Mouse (Mus musculus): ENCODE results near the gene Inca1. TPM values are rescaled to one million over a fixed set of nuclear protein-coding genes. Genes with fewer than 3 reads are reported as not detected.
A peak's percentile ranks its signal among the peaks of the same experiment; 100 is the strongest.

The Inca1 gene
- total RNA-seq, 2 experiments from 2014 or later: 2.9 to 5.0 TPM

DNA sequence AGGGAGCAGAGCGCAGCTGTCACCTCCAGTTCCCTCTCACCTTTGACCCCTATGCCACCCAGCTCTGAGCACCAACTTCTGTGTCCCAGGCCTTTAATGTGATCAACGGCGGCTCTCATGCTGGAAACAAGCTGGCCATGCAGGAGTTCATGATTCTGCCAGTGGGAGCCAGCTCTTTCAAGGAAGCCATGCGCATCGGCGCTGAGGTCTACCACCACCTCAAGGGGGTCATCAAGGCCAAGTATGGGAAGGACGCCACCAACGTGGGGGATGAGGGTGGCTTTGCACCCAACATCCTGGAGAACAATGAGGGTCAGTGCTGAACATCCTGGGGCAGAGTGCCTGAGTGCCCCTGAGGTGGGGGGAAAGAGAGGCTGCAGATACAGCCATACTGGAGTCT is 39.4 kb downstream of the Inca1 start:
- no peak for DNase-seq (ENCODE audit: low spot score in 2 of 2)
- no peak for TF ChIP-seq CTCF (conservative IDR thresholded peaks at IDR 0.05)
- Histone ChIP-seq H3K27ac (no peak overlapping the region), H3K4me3 (no peak overlapping the region)

GRCm38 (mm10) chr11:70658942-70659341 is 41.0 kb downstream of the Inca1 start:
- Histone ChIP-seq H3K27ac (no peak overlapping the region), H3K4me3 (no peak overlapping the region)
- no peak for DNase-seq (ENCODE audit: low spot score in 2 of 2)
- no peak for TF ChIP-seq CTCF (conservative IDR thresholded peaks at IDR 0.05)

- Histone ChIP-seq H3K4me3 (no peak overlapping the region), H3K27ac (no peak overlapping the region)
- no peak for TF ChIP-seq CTCF (conservative IDR thresholded peaks at IDR 0.05)
- no peak for DNase-seq (ENCODE audit: low spot score in 2 of 2)
Measured at GRCm38 (mm10) chr11:70658521-70658920, 41.4 kb downstream of the Inca1 start.

- H3K27ac ChIP-seq: no peak overlapping the region
- H3K4me3 ChIP-seq: no peak overlapping the region
- no peak for DNase-seq (ENCODE audit: low spot score in 2 of 2)
- no peak for TF ChIP-seq CTCF (conservative IDR thresholded peaks at IDR 0.05)
Measured at GRCm38 (mm10) chr11:70657991-70658390, 42.0 kb downstream of the Inca1 start.

GRCm38 (mm10) chr11:70657573-70657972 is 42.4 kb downstream of the Inca1 start:
- no peak for DNase-seq (ENCODE audit: low spot score in 2 of 2)
- TF ChIP-seq CTCF (conservative IDR thresholded peaks at IDR 0.05): no peak
- no peak overlapping the region for H3K4me3 ChIP-seq
- H3K27ac ChIP-seq: no peak overlapping the region

GRCm38 (mm10) chr11:70656964-70657363 is 43.0 kb downstream of the Inca1 start, which contains the start of gene Eno3:
TSS of gene Eno3 (plus strand) at chr11:70657202.
- TF ChIP-seq CTCF (conservative IDR thresholded peaks at IDR 0.05): no peak
- Histone ChIP-seq H3K4me3 (peak within 1 kb of the TSS; percentile 100), H3K27ac (peak within 1 kb of the TSS; percentile 98)
- DNase-seq (ENCODE audit: low spot score in 2 of 2): no peak

- DNase-seq (ENCODE audit: low spot score in 2 of 2): no peak
- H3K4me3 ChIP-seq: peak overlapping the region; percentile 100
- TF ChIP-seq CTCF (conservative IDR thresholded peaks at IDR 0.05): no peak
- peak overlapping the region; percentile 98; the same call in 1 of the 2 replicates for H3K27ac ChIP-seq
Measured at GRCm38 (mm10) chr11:70656456-70656927, 43.5 kb downstream of the Inca1 start.

DNA sequence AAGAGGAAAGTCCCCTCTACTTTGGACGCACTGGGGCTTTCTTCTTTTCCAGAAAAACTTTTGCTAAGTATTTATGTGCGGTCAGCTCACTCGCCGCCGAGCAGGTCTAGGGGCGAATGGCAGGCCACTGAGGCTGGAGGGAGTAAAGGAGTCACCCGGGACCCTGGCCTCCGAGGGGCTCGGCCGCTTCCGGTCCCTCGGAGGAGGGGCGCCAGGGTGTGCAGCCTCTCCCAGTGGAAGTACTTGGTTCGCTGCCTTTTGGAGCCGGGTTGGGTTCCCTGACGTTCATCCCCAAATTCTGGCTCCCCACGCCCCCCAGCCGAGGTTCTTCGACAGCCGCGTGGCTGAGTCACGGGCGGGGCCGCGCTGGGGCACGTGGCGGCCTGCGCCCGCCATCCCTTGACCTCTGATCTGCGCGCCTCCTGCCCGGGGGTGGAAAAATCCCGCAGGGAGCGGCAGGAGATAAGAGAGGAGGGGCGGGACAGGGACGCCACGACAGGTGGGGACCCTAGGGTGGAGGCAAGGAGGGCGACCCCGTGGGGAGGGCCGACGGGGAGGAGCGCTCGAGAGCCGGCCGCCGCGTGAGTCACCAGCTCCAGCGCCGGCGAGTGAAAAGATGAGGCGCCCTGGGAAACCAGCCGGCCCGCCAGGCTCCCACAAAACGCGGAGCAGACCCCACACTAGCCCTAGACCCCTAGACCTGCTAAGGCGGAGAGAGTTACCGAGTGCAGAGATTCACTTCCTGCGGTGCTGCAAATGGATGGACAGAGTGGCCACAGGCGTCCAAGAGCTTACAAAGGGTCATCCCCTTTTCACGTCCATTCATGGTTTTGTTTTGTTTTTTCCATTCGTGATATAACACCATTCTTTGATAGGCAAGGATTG is 44.1 kb downstream of the Inca1 start:
- no peak for TF ChIP-seq CTCF (conservative IDR thresholded peaks at IDR 0.05)
- DNase-seq (ENCODE audit: low spot score in 2 of 2): no peak
- Histone ChIP-seq H3K27ac (peak overlapping the region; percentile 98), H3K4me3 (peak overlapping the region; percentile 100)

DNA sequence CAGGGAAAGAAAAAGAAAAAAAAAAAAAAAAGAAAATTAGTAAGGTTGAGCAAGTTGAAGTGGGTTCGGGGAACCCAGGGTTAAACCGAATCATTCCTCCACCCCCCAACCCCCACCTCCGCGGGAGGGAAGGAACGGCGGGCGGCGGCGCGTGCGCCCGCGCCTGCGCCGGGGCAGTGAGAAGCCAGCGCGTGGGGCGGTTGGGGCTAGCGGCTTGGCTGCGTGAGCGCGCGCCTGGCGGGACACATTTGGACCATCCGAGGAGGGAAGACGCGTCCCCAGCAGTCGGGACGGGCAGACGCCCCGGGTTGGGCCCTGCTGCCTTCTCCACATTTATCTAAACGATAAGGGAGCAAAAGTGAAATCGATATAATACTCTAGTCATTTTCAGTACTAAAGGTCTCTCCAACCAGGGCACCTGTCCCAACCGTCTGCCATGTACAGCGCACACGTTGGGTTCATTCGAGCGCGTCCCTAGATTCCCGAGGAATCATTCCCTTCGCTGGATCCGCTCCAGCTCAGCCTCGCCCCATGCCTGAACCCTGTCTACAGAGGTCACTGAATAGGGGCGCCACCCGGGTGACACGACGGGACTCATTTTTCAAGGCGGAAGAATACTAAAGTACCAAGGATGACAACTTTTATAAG is 44.9 kb downstream of the Inca1 start:
- Histone ChIP-seq H3K4me3 (peak overlapping the region; percentile 100), H3K27ac (peak overlapping the region; percentile 98)
- TF ChIP-seq CTCF (conservative IDR thresholded peaks at IDR 0.05): no peak
- DNase-seq (ENCODE audit: low spot score in 2 of 2): peak in 1 of 2 experiments; percentile 74

DNA sequence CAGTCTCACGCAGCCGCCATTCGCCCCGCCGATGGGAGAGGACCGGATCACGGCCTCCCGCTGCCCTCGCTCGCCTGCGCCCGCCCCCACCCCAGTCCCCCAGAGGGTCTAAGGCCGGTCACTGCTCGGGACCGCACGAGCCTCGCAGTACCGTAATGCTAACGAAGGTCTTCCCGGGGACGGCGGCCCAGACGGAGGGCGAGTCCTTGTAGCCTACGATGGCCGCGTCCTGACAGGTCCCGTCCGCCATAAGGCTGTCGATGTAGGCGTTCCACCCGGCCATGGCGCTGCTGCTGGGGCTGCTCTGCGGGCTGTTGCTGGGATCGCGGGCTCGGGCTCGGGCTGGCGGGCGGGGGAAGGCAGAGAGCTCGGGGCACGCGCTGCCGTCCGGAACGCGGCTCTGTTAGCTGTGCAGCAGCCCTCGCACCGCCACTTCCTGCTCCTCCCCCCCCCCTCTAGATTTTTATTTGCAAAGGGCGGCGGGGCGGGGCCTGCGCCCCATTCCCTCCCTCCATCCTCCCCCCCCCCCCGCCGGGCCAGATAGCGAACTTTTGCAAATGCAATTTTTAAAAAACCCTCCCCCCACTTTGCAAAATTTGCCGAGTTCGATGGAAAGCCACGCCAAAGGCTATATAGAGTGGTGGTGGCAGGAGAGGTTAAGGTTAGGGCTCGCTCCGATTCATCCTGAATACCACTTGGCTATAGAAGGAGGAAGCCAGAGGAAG is 45.6 kb downstream of the Inca1 start, which contains the start of gene Pfn1:
Pfn1 (minus strand) TSS at position 447 of the 725 bp plus-strand sequence.
- Histone ChIP-seq H3K4me3 (peak within 1 kb of the TSS; percentile 100), H3K27ac (peak within 1 kb of the TSS; percentile 98)
- TF ChIP-seq CTCF (conservative IDR thresholded peaks at IDR 0.05): no peak
- DNase-seq (ENCODE audit: low spot score in 2 of 2): peak; percentile 59 to 63

DNA sequence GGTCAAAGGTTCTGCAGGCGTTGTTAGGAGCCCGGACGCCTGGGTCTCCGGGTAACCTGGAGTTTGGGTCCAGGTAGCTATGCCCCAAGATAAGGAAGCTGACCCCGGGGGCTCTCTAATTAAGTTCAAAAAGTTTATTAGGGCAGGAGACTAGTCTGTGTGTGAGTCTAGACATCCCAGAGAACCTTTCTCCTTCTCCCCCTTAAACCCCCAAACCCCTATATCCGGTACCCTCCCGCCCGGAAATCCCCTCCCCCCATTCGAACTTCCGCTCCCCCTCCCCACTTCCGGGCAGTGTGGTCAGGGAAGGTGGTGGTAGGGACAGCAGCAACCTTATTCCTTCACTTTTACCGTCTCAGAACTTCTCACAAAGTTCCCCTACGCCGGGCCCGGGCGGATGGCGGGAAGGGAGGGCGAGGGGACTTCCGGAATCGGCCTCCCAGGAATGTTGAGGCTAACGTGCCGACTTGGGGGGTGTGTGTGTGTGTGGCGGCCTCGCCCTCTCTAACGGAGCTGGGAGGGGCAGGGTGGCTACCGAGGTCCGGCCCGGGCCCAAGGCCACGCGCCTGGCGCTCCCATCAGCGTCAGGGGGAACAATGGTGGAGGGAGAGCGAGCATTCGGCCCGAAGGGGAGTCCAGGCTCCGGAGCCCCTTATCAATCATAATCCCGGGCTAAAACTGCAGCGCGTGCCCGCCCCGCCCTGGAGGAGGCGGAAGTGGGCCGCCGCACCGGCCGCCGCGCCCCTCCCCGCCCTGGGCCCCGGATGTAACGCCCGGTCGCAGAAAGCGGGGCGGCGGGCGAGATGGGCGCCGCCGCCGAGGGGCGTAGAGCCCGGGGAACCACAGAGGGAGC is 46.4 kb downstream of the Inca1 start:
- Histone ChIP-seq H3K4me3 (peak overlapping the region; percentile 100), H3K27ac (peak overlapping the region; percentile 98)
- peak in 1 of 2 experiments; percentile 50 for DNase-seq (ENCODE audit: low spot score in 2 of 2)
- TF ChIP-seq CTCF (conservative IDR thresholded peaks at IDR 0.05): no peak

DNA sequence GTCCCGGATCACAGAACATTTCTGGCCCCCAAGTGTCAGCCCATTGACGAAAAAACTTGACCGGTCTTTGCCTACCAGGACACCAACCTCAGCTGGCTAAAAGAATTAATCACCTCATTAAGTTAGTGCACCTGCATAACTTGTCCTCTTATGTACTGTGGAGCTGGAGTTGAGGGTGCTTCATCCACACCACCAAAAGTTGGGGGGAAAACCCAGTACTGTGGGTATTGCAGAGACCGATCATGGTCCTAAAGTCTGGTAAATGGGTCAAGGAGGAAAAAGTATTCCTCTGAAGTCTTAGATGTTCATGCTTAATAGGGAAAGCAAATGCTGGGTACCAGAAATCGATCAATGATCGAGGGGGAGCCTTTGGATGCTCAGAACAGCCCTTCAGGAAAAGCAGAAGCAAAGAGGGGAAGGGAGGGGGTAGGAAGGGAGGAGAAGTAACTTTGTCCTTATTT is 47.0 kb downstream of the Inca1 start:
- no peak for DNase-seq (ENCODE audit: low spot score in 2 of 2)
- Histone ChIP-seq H3K4me3 (peak overlapping the region; percentile 100), H3K27ac (peak overlapping the region; percentile 98; the same call in 1 of the 2 replicates)
- TF ChIP-seq CTCF (conservative IDR thresholded peaks at IDR 0.05): no peak
